Mouse (Mus musculus) right cerebral cortex, postnatal 4 days (tissue): ENCODE data around the gene Cox6b1.

Experiments
- DNase-seq: peaks from one replicate; pipeline ENCODE4 v3.0.0-alpha.2; 2022

Gene Cox6b1

DNA sequence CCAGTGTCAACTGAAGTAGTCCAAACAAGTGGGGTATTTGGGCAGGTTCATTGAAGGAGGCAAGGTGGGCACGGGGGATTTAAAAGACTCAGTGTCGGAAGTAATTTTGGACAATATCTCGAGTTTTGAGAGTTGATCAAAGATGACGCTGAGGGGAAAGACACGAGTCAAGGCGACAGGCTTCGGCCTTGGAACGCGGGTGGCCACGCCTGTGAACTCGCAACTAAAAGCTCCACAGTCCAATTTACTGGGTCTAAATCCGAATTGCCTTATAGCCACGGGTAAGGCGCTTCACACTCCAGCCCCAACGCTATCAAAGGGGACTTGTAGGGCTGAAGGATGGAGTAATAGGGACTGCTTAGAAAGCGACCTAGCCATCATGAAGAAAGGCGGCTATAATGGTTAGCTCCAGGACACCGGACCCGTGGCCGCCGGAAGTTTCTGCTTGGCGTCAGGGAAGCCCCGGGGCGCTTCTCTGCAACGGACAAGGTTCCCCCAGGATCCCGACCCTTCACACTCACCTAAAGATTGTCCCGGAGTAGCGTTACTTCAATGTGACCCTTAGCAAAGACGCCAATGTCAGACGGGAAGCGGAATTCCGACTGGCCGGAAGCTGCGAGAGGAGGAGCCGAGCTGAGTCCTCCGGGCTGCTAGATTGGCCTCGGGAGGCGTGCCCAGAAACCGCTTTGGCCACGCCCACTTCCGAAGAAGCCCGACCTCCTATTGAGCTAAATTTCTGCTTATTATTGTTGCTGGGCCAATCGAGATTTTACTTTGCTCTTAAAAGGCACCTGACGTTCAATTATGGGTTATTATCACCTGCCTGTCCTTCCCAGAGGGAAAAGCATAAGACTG, at the start of gene Cox6b1:
TSS of gene Cox6b1 (minus strand) at position 622 of the 855 bp plus-strand sequence.
- peak; percentile 86 for DNase-seq

GRCm38 (mm10) chr7:30671480-30671879, 45.5 kb upstream of the Cox6b1 start, which contains the start of gene Pmis2:
Pmis2 (minus strand) TSS chr7:30671605.
- DNase-seq: no peak

- DNase-seq: no peak
Measured at GRCm38 (mm10) chr7:30669229-30669628, 43.3 kb upstream of the Cox6b1 start.

DNA sequence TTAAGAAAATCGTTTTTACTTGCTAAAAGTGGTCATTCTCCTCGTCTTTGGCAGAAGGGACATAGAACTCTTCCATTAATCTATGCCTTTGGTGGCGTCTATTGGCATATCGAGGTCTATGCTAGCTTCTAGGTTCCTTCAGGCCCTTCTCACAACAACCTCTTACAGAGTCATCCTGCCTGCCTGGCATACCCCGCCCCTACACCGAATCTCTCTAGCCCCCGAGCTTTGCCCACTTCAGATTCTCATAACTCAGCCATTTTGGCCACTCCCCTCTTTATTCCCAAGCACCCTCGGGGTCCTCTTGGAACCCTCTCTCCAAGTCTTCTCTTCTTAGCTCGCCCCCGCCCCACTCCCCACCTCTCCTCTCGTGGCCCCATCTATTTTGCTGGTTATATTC, 39.4 kb upstream of the Cox6b1 start:
- peak; percentile 25 for DNase-seq

DNA sequence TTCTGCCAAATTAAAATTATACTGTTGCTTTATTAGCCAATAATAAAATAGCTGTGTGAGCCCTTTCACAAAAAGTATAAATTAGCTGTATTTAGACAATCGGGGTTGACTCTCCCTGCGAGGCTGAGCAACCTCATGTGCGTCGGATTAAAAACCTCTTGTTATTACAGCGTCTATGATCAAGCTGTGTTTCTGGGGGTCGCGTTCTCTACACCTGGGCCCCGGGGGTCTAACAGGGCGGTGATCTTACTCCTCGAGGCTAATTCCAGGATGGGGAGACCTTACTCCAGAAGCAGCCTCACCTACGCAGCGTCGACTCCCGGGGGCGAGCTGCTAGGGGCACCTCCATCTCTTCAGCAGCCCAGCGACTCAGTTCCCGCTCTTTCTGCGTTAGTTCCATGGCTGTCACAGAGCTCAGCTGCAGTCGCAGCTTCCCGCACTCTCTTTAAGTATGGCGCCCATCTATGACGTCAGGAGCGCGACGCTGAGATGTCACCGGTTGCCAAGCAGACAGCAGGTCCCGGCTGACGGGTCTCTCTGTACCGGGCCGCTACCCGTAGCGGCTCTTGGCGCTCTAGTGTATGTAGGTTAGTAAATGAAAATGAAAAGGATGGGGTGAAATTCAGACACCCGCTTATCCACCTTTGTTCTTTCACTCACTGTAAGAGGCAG, 38.7 kb upstream of the Cox6b1 start, which contains the start of gene Haus5:
TSS of gene Haus5 (minus strand) at position 466 of the 672 bp plus-strand sequence.
- DNase-seq: peak; percentile 91

DNA sequence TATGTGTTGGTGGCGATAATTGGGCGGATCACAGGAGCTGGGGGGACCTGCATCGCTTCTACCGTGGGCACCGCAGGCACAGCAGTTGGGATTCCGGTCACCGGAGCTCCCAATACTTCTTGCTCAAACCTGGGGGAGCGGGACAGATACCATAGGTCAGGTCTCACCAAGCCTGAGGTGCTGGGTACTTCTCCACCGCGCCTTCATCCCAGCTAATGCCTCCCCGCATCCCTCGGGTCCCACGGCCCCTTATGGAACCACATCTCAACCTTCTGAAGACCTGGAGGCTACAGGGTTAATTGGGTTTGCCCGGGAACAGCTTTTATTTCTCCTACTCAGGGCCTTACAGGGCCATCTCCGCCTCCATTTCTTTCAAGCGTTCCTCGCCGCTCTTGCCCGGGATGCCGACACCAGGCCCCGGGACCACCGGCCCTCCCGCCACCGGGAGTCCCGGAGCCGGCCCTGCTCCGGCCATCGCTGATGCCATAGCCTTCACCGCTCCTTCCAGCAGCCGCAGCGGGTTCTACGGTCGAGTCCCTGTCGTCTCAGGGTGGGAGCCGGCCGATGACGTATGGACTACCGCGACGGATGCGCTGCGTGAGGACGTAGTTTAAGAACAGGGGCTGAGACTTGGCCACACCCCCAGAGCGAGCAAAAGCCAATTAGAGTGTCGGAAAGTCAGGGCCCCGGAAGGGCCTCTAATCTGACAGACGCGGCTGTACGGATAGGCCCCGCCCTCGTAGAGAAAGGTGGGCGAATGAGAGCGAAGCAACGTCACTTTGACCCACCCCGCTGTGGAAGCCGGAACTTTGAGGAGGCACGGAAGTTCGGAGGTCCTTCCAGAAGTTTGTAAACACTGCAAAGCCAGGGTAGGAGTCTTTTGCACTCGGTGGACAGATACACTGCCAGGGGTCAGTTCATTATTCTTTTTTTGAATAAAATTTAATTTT, 23.9 kb upstream of the Cox6b1 start, which contains the start of gene Rbm42:
TSS of gene Rbm42 (minus strand) at position 727 of the 950 bp plus-strand sequence.
- peak; percentile 95 for DNase-seq

- DNase-seq: no peak
Measured at GRCm38 (mm10) chr7:30639083-30639482, 13.1 kb upstream of the Cox6b1 start.

- no peak for DNase-seq
Measured at GRCm38 (mm10) chr7:30636395-30636794, 10.4 kb upstream of the Cox6b1 start.

- no peak for DNase-seq
Measured at GRCm38 (mm10) chr7:30635752-30636151, 9.8 kb upstream of the Cox6b1 start, which contains the start of gene Etv2. Etv2 (minus strand) TSS chr7:30635852.

- peak; percentile 64 for DNase-seq
Measured at GRCm38 (mm10) chr7:30634621-30635020, 8.7 kb upstream of the Cox6b1 start.

- no peak for DNase-seq
Measured at GRCm38 (mm10) chr7:30633762-30634412, 7.9 kb upstream of the Cox6b1 start.

DNA sequence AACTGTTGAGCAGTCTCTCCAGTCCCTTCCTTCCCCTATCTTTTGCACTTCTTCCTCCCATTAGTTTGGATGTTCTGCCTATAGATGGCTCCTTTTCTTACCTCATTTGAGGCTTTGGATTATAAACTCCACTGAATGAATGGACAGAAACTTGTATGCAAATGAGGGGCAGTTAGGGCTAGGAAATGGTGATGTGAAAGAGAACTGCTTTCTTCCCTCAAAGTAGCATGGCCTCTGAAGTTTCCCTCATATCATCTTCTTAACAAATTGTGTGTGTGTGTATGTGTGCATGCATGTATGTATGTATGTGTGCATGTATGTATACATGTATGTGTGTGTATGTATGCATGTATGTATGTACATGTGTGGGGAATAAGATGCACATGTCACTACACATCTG, 3.1 kb upstream of the Cox6b1 start:
- no peak for DNase-seq

DNA sequence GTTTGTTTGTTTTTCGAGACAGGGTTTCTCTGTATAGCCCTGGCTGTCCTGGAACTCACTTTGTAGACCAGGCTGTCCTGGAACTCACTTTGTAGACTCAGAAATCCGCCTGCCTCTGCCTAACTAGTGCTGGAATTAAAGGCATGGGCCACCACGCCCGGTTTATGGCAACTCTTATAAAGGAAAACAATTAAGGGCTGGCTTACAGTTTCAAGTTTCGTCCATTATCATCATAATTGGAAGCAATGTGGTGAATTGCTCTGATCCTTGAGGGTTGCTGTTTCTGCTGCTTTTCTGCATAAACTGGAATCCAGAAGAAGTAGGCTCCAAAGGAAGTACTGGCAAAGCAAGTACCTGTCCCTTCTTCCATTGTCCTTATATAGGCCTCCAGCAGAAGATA, 696 bp upstream of the Cox6b1 start:
- DNase-seq: no peak

DNA sequence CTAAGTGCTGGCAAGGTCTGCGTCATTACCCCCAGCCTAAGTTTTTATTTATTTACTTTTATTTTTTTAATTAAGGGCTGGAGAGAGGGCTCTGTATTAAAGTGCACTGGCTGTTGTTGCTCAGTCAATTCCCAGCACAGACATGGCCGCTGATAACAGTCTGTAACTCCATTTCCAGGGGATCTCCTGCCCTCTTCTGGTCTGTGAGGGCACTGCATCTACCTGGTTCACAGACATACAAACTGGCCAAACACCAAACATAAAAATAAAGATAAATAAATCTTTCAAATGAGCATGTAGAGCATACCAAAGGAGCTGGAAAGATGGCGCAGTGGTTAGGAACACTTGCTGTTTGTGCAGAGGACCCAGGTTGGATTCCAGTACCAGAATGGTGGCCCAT, 6.7 kb downstream of the Cox6b1 start:
- DNase-seq: no peak

- no peak for DNase-seq
Measured at GRCm38 (mm10) chr7:30618658-30619057, 7.3 kb downstream of the Cox6b1 start.

- no peak for DNase-seq
Measured at GRCm38 (mm10) chr7:30615049-30615760, 10.7 kb downstream of the Cox6b1 start.

DNA sequence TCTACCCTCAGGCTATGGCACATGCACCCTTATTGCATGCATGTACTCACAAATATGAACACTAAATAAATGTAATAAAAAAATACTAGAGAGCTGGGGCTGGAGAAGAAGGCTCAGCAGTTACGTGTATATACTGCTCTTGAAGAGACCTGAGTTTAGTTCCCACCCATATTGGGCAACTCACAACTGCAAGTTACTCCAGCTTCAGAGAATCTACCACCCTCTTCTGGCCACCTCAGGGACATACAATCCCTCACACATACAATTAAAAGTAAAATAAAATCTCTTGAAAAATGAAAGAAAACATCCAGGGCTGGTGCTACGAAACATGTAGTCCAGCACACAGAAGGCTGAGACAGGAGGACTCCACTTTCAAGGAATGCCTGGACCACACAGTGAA, 11.5 kb downstream of the Cox6b1 start:
- no peak for DNase-seq

- DNase-seq: peak; percentile 64
Measured at GRCm38 (mm10) chr7:30613529-30614112, 12.3 kb downstream of the Cox6b1 start.

DNA sequence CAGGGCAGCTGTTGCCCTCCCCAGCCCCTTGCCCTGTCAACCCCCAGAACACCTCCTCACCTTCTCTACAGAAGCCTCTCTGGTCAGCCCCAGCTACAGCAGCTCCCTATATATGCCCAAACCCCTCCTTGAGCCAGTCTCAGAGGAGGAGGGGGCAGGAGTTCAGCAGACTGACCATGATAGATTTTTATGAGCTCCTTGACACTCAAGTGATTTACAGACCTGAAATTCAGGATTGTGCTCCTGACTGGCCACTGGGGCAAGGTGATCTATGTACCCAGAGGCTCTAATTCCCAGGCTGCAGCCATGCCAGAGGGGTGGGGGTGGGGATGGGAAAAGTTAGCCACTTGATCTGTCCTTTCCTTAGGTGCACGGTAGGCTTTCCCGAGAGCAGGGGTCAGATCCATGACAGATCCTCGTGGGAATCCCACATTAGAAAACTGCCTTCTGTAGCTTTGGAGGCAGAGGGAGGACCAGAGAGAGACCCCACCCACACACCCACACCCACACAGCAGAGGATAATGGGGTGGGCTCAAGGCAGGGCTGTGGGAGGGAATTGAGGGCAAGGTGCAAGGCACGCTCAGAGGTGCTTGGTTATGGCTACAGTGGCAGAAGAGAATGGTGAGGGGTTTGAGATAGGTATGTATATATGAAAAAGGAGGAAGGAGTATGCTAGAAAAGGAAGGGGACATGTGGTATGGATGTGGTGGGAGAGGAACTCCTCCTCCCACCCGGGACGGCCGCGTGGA, 13.1 kb downstream of the Cox6b1 start, which contains the start of gene Upk1a:
TSS of gene Upk1a (minus strand) at position 194 of the 749 bp plus-strand sequence.
- no peak for DNase-seq

DNA sequence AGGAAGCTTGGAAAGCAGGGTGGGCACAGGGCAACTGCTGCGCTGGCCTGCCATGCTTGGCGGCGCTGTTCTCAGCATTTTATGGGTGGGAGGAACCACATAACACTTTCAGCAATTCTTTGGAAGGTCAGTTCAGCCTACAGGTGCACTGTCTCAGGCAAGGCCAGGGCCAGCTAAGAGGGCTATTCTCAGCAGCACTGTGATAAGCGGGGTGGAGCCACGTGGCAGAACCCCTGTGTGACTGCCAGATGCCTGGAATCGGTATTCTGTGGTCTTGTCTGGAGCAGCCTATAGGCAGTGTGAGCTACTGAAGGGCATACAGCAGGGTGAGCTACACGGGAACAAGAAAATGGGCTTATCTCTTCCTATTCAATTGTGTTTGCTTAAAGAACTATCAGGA, 15.9 kb downstream of the Cox6b1 start:
- no peak for DNase-seq
